Mouse (Mus musculus) liver, embryonic 11.5 days (tissue): ENCODE data around the gene Fam180a. TPM values are rescaled to one million over a fixed set of nuclear protein-coding genes. Genes with fewer than 3 reads are reported as not detected.

Experiments used
- ATAC-seq: fragments of 200-750 bp; cut with Nextera tagmentation; replicated peaks from 2 replicates; pipeline ENCODE4 v1.8.0; 2017; ENCODE audit warnings: moderate number of reproducible peaks, mild to moderate bottlenecking, moderate TSS enrichment, moderate library complexity; ENCODE audit not compliant: low FRiP score
- DNase-seq: peaks from one replicate; pipeline ENCODE4 v3.0.0-alpha.2; 2017; ENCODE audit warnings: low spot score
- H3K27ac ChIP-seq: fragments of 300-500 bp; sonication (generic); 2 replicates; pipeline ENCODE4 v1.5.1; 2014; ENCODE audit warnings: mild to moderate bottlenecking, low read depth, low read length, control low read depth
- H3K27me3 ChIP-seq: fragments of 300-500 bp; sonication (generic); replicated peaks from 2 replicates; pipeline ENCODE4 v1.6.1; 2014; ENCODE audit warnings: low read length, mixed read lengths; ENCODE audit not compliant: control insufficient read depth, insufficient read depth
- H3K36me3 ChIP-seq: fragments of 300-500 bp; sonication (generic); 2 replicates; pipeline ENCODE4 v1.6.1; 2014; ENCODE audit warnings: mild to moderate bottlenecking, low read length, moderate library complexity, mixed read lengths; ENCODE audit not compliant: control insufficient read depth, insufficient read depth
- H3K4me1 ChIP-seq: fragments of 300-500 bp; sonication (generic); replicated peaks from 2 replicates; pipeline ENCODE4 v1.6.1; 2014; ENCODE audit warnings: low read length, mixed read lengths; ENCODE audit not compliant: control insufficient read depth, insufficient read depth
- H3K4me2 ChIP-seq: fragments of 300-500 bp; sonication (generic); 2 replicates; pipeline ENCODE4 v1.6.1; 2014; ENCODE audit warnings: mild to moderate bottlenecking, control low read depth, moderate library complexity
- H3K4me3 ChIP-seq: fragments of 300-500 bp; sonication (generic); 2 replicates; pipeline ENCODE4 v1.5.1; 2014; ENCODE audit warnings: low read depth, low read length, control low read depth
- H3K9ac ChIP-seq: fragments of 300-500 bp; sonication (generic); 2 replicates; pipeline ENCODE4 v1.6.1; 2014; ENCODE audit warnings: low read depth, low read length, control low read depth
- H3K9me3 ChIP-seq: fragments of 300-500 bp; sonication (generic); 2 replicates; pipeline ENCODE4 v1.6.1; 2016; ENCODE audit warnings: low read length, inconsistent platforms, mixed read lengths; ENCODE audit not compliant: control insufficient read depth
- WGBS: fragments of 180-500 bp; shearing (Covaris S2); extraction: QIAGEN DNeasy Blood & Tissue Kit; methylation state at CpG from one replicate; pipeline ENCODE4 v1.1.7; 2014; 5-methylcytosine and 5-hydroxymethylcytosine counted together
- polyA plus RNA-seq: library from polyadenylated mRNA; unstranded; fragments of >200 nt; fragmentation: Nextera tagmentation; extraction: Ambion mirVana; gene quantifications from 2 replicates; pipeline ENCODE4 v1.2.1, GENCODE M21; 2014

Gene Fam180a
- polyA plus RNA-seq, 1 experiment from 2014 or later, result not detected

DNA sequence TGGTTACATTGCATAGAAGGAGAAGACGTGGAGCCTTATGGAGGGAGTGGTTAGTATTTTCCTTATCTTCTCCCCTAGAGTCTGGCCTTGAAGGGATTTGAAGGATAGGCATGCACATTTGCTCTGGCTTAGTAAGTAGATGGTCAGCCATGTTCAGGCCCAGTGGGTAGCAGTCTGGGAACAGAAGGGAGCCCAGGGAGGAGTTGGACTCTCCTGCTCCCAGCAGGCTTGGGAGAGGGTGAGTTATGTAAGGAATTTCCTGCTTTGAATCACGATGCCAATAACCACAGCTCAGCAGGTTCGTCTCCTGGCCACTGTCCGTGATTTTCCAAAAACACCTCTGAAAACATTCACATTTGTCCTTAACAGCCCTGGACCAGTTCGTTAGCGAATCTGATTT lies 4.9 kb upstream of the Fam180a start:
- no peak for ATAC-seq

DNA sequence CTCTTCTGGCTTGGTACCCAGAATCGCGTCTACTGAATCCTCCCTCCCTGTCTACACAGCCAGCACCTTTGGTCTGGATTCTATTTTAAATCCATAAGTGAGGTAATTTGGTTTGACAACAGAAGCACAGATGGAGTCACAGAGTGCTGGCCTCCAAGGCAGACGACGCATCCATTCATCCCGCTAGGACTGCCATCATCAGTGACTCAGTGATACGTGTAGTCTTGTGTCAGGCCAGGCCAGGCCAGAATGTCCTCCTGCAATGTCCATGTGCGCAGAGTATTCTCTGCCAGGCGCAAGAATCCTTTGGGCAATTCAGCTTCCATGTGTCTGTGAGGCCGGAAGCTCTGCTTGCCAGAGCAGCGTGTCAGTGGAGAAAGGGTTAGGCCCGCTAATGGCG lies 4.0 kb upstream of the Fam180a start:
- DNase-seq, result no peak
- H3K9me3 ChIP-seq, result no peaks in the 10 kb centered on the region
- no peak overlapping the region for H3K27ac ChIP-seq
- no peaks in the 10 kb centered on the region for H3K36me3 ChIP-seq
- ATAC-seq, result no peak
- no peak overlapping the region for H3K4me2 ChIP-seq
- WGBS, result 91% methylated on average over 12 of the region's 12 CpGs
- H3K4me3 ChIP-seq, result no peak overlapping the region
- no peaks in the 10 kb centered on the region for H3K4me1 ChIP-seq
- H3K27me3 ChIP-seq, result no peaks in the 10 kb centered on the region
- no peak overlapping the region for H3K9ac ChIP-seq

More for the DNA sequence above, 4.9 kb upstream of the Fam180a start:
- Histone ChIP-seq H3K27me3 (no peaks in the 10 kb centered on the region), H3K36me3 (no peaks in the 10 kb centered on the region), H3K27ac (no peak overlapping the region), H3K9ac (no peak overlapping the region), H3K4me1 (peaks cover 6% of the 10 kb centered on the region; the same call in 1 of the 2 replicates), H3K4me2 (no peak overlapping the region), H3K9me3 (no peaks in the 10 kb centered on the region), H3K4me3 (no peak overlapping the region)
- 44% methylated on average over 6 of the region's 6 CpGs for WGBS
- no peak for DNase-seq

DNA sequence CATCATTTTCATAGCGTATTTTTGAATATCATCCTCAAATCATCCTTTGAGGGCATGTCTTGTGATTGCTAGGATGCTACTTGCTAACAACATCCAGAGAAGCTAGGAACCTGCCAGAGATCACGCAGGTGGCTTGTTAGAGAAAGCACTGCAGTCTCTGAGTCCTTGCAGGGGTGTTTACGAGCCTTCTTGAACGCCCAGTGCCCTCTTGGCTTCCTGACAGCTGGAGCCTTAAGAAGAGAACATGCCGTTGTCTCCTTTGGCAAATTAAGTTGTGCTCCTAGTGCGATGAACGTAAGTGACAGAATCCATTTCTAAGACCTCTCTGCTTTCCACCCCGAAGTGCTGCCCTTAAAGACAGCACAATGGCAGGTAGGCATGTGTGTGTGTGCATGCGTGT lies 1.6 kb downstream of the Fam180a start:
- no peak for DNase-seq
- H3K9me3 ChIP-seq, result no peaks in the 10 kb centered on the region
- H3K4me1 ChIP-seq, result peaks cover 3% of the 10 kb centered on the region
- no peak overlapping the region for H3K4me3 ChIP-seq
- WGBS, result 83% methylated on average over 9 of the region's 9 CpGs
- H3K27ac ChIP-seq, result no peak overlapping the region
- H3K36me3 ChIP-seq, result no peaks in the 10 kb centered on the region
- no peak for ATAC-seq
- H3K9ac ChIP-seq, result no peak overlapping the region
- no peaks in the 10 kb centered on the region for H3K27me3 ChIP-seq
- no peak overlapping the region for H3K4me2 ChIP-seq

DNA sequence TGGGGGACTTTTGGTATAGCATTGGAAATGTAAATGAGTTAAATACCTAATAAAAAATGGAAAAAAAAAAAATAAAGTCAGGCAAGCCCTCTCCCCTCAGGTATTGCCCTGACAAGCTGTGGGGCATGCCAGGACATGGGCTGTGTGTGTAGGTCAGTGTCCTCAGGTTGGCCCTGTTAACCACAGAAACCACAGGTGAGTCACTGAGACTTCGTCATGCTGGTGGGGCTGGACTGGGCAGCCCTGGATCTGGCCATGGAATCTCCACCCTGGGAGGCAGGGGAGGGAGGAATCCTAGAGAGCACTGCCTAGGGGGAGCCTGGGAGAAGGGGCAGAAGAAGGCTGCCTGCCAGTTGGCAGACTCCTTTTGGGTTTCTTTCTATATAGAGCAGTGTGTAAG lies 2.9 kb downstream of the Fam180a start:
- no peaks in the 10 kb centered on the region for H3K9me3 ChIP-seq
- no peak overlapping the region for H3K4me2 ChIP-seq
- no peak overlapping the region for H3K9ac ChIP-seq
- H3K4me3 ChIP-seq, result no peak overlapping the region
- H3K27ac ChIP-seq, result no peak overlapping the region
- WGBS, result 67% methylated on average over 1 of the region's 1 CpGs
- DNase-seq, result no peak
- H3K36me3 ChIP-seq, result no peaks in the 10 kb centered on the region
- H3K27me3 ChIP-seq, result no peaks in the 10 kb centered on the region
- H3K4me1 ChIP-seq, result peaks cover 3% of the 10 kb centered on the region
- no peak for ATAC-seq

DNA sequence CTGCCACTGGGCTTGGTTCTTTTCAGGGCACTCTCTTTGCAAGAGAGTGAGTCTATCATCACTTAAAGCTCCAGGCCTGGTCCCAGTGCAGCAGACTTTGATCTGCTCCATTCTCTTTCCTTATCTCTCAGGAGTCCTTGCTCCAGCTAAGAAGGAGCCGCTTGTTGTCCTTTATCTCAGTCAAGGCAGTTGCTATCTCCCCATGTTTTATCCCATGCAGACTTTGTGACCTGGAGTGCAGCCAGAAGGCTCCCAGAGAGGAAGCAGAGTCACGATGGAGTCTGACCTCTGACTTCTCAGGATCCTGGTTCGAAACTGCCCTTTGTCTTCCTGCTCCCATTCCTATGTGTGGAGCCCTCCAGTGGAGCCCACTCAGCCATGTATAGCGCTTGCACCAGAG lies 4.8 kb downstream of the Fam180a start:
- no peak for DNase-seq
- no peaks in the 10 kb centered on the region for H3K9me3 ChIP-seq
- H3K4me3 ChIP-seq, result no peak overlapping the region
- no peak overlapping the region for H3K9ac ChIP-seq
- H3K4me1 ChIP-seq, result peaks cover 3% of the 10 kb centered on the region
- H3K27me3 ChIP-seq, result no peaks in the 10 kb centered on the region
- H3K36me3 ChIP-seq, result no peaks in the 10 kb centered on the region
- H3K4me2 ChIP-seq, result no peak overlapping the region
- WGBS, result 39% methylated on average over 4 of the region's 4 CpGs
- H3K27ac ChIP-seq, result no peak overlapping the region
- peak; percentile 12; the same call in 1 of the 2 replicates for ATAC-seq

DNA sequence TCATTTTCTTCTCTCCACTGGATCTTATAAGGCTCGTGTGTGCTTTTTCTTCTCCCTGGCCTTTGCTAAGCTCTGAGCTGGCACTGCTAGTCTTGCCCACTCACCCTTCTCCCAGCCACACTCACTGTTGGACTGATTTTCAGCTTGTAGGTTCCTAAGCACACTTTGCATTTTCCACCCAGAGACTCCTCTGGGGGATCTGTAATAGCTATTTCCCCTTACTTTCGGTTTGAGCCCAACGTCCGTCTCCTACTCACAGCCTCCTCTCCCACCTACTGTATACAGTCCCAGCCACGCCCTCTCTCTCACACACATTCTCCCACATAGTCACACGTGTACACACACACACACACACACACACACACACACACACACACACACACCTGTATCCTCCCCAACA lies 6.1 kb downstream of the Fam180a start:
- 78% methylated on average over 6 of the region's 6 CpGs for WGBS
- Histone ChIP-seq H3K27me3 (no peaks in the 10 kb centered on the region), H3K9me3 (no peaks in the 10 kb centered on the region), H3K4me1 (peaks cover 3% of the 10 kb centered on the region), H3K27ac (no peak overlapping the region), H3K9ac (no peak overlapping the region), H3K4me2 (no peak overlapping the region), H3K4me3 (no peak overlapping the region), H3K36me3 (no peaks in the 10 kb centered on the region)
- DNase-seq (no peak), ATAC-seq (no peak)

DNA sequence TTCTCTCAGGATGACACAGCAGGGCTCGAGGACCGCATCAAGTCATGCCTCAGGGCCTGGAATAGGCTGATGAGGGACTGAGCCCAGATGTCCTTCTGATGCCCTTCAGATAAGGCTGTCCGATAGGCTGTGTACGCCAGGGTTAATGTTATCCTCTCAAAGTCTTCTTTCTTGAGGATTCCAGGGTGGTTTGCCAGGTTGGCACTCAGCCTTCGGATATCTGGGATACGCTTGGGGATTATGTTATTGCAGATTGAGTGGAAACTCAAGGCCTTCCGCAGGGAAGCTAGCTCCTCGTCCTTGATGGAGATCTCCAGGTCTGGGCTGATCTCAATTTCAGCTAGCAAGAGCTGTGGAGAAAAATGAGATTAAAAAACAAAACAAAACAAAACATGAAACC lies 12.4 kb downstream of the Fam180a start:
- H3K27me3 ChIP-seq, result no peaks in the 10 kb centered on the region
- no peak overlapping the region for H3K9ac ChIP-seq
- no peaks in the 10 kb centered on the region for H3K4me1 ChIP-seq
- WGBS, result 88% methylated on average over 8 of the region's 8 CpGs
- no peak overlapping the region for H3K4me3 ChIP-seq
- H3K4me2 ChIP-seq, result no peak overlapping the region
- H3K9me3 ChIP-seq, result no peaks in the 10 kb centered on the region
- DNase-seq (no peak), ATAC-seq (no peak)
- H3K36me3 ChIP-seq, result no peaks in the 10 kb centered on the region
- no peak overlapping the region for H3K27ac ChIP-seq

DNA sequence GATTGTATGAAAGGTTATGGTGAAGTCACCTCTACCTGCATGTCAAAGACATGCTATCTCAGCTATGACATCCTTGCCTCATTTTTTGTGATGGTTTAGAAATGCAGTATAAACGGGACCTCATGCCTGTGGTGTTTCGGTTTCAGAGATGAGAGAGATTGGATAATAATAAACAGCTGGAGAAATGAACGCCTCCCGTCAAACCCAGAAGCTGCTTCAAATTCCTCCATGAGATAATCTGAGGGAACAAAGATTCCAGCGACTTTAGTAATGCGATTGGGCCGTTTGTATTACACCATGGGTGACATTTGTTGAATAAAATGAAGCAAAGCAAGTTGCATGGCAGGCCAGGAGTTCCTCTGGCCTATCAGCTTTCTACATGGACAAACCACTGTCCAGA lies 16.5 kb downstream of the Fam180a start:
- Histone ChIP-seq H3K36me3 (no peaks in the 10 kb centered on the region), H3K4me3 (no peak overlapping the region), H3K4me2 (no peak overlapping the region), H3K27ac (no peak overlapping the region), H3K9me3 (no peaks in the 10 kb centered on the region), H3K27me3 (no peaks in the 10 kb centered on the region), H3K9ac (no peak overlapping the region), H3K4me1 (no peaks in the 10 kb centered on the region)
- 66% methylated on average over 7 of the region's 7 CpGs for WGBS
- ATAC-seq (no peak), DNase-seq (no peak)

DNA sequence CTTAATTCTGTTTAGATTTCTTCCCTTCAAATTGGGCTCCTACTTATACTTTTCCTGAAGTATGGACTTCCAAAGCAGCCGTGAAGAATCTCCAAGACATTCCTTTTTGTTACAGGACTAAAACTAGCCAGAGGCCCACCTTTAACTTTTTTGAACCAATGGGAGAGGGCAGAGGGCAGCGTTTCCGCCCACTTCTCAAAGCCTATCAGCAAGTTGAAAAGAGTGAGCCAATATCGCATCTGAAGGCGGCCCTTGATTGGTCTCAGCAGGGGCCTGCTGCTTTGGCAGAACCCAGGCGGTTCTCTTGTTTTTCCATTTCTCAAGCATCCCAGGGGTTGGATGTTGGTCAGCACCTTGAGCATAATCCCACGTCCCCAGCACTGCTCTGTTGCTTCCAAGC lies 17.9 kb downstream of the Fam180a start, which contains the start of gene Slc13a4:
Gene Slc13a4, minus strand, starts transcription at position 95 of the 400 bp plus-strand sequence.
- no peaks in the 10 kb centered on the region for H3K27me3 ChIP-seq
- ATAC-seq (no peak), DNase-seq (no peak)
- no peaks in the 10 kb centered on the region for H3K9me3 ChIP-seq
- WGBS, result 29% methylated on average over 7 of the region's 7 CpGs
- no peak within 1 kb of the TSS for H3K9ac ChIP-seq
- no peak within 1 kb of the TSS for H3K4me2 ChIP-seq
- H3K4me1 ChIP-seq, result no peaks in the 10 kb centered on the region
- no peak within 1 kb of the TSS for H3K4me3 ChIP-seq
- no peak within 1 kb of the TSS for H3K27ac ChIP-seq
- no peaks in the 10 kb centered on the region for H3K36me3 ChIP-seq
